Mouse (Mus musculus) forebrain, embryonic 15.5 days (tissue): ENCODE data around the gene Dzip3. TPM values are rescaled to one million over a fixed set of nuclear protein-coding genes. Genes with fewer than 3 reads are reported as not detected.

Experiments used
- ATAC-seq: fragments of 200-750 bp; cut with Nextera tagmentation; replicated peaks from 2 replicates; pipeline ENCODE4 v1.8.0; 2017; ENCODE audit warnings: mild to moderate bottlenecking, moderate TSS enrichment, moderate library complexity
- H3K27ac ChIP-seq: fragments of 300-500 bp; sonication (generic); replicated peaks from 2 replicates; pipeline ENCODE4 v1.5.1; 2015; ENCODE audit warnings: mild to moderate bottlenecking, inconsistent platforms
- H3K27me3 ChIP-seq: fragments of 300-500 bp; sonication (generic); 2 replicates; pipeline ENCODE4 v1.6.1; 2015; ENCODE audit warnings: inconsistent platforms
- H3K36me3 ChIP-seq: fragments of 300-500 bp; sonication (generic); 2 replicates; pipeline ENCODE4 v1.6.1; 2015; ENCODE audit warnings: mild to moderate bottlenecking, inconsistent platforms
- H3K4me1 ChIP-seq: fragments of 300-500 bp; sonication (generic); 2 replicates; pipeline ENCODE4 v1.6.1; 2015; ENCODE audit warnings: inconsistent platforms
- H3K4me2 ChIP-seq: fragments of 300-500 bp; sonication (generic); replicated peaks from 2 replicates; pipeline ENCODE4 v1.6.1; 2015; ENCODE audit warnings: mild to moderate bottlenecking, inconsistent platforms
- H3K4me3 ChIP-seq: fragments of 300-500 bp; sonication (generic); 2 replicates; pipeline ENCODE4 v1.5.1; 2015; ENCODE audit warnings: mild to moderate bottlenecking, inconsistent platforms
- H3K9ac ChIP-seq: fragments of 300-500 bp; sonication (generic); replicated peaks from 2 replicates; pipeline ENCODE4 v1.6.1; 2015; ENCODE audit warnings: mild to moderate bottlenecking, inconsistent platforms
- H3K9me3 ChIP-seq: fragments of 300-500 bp; sonication (generic); 2 replicates; pipeline ENCODE4 v1.6.1; 2016; ENCODE audit warnings: inconsistent platforms
- WGBS: fragments of 180-500 bp; shearing (Covaris S2); methylation state at CpG from one replicate; pipeline ENCODE4 v1.1.7; 2015; ENCODE audit warnings: mixed read lengths; 5-methylcytosine and 5-hydroxymethylcytosine counted together
- polyA plus RNA-seq: library from polyadenylated mRNA; unstranded; fragments of >200 nt; fragmentation: Nextera tagmentation; extraction: Ambion mirVana; gene quantifications from 2 replicates; pipeline ENCODE4 v1.2.1, GENCODE M21; 2015

Gene Dzip3
- 48.4 and 48.7 TPM in 2 replicates for polyA plus RNA-seq

DNA sequence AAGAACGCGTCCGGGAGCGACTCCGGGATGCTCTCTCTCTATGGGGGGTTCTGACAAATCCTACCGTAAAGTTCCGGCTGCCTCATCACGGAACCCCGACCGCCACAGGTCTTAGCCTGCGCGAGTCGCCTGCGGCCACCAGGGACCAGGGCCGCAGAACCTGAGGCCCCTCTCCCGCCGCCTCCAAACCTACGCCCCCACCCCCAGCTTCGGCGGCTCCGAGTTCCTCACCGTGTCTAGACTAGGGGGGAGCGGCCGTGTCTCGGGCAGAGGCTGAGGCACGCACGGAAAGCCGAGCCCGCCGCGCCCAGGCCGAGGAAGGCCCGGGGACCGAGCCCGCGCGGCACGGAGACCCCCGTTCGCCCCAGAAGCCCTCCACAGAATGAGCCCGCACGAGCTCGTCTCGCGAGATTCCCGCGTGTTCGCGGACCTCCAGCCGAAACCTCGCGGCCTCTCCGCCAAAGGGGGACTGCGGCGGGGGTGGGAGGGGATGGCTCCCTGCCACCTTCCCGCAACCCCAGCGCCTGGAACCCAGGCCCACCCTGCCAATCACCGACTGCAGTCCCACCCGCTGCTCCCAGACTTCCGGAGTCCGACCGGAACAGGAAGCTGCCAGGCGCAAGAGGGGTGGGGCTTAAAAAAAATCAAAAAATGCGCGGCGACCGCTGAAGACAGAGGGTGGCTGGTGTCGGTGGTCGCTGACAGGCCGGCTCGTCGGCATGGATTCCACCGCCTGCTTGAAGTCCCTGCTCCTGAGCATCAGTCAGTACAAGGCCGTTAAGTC lies at the start of gene Dzip3, which contains the start of gene Cip2a:
Dzip3 (minus strand) TSS at position 607 of the 784 bp plus-strand sequence.
Cip2a (plus strand) TSS at position 627 of the 784 bp plus-strand sequence.
- peak within 1 kb of the TSS; percentile 100 for H3K9ac ChIP-seq
- peak within 1 kb of the TSS; percentile 98 for H3K4me3 ChIP-seq
- no peaks in the 10 kb centered on the region for H3K9me3 ChIP-seq
- no peaks in the 10 kb centered on the region for H3K27me3 ChIP-seq
- H3K4me1 ChIP-seq, result peaks cover 24% of the 10 kb centered on the region
- 0 out of 2 replicates have a peak, but pooled peaks cover 2% of the 10 kb centered on the region for H3K36me3 ChIP-seq
- peak; percentile 98 for ATAC-seq
- H3K4me2 ChIP-seq, result peak within 1 kb of the TSS; percentile 69
- peak within 1 kb of the TSS; percentile 98 for H3K27ac ChIP-seq
- under 1% methylated on average over 74 of the region's 74 CpGs for WGBS

- Histone ChIP-seq H3K9me3 (no peaks in the 10 kb centered on the region), H3K4me3 (no peak overlapping the region), H3K27ac (no peak overlapping the region), H3K9ac (no peak overlapping the region), H3K4me1 (no peaks in the 10 kb centered on the region), H3K27me3 (no peaks in the 10 kb centered on the region), H3K36me3 (no peaks in the 10 kb centered on the region), H3K4me2 (no peak overlapping the region)
- no peak for ATAC-seq
- 83% methylated on average over 3 of the region's 3 CpGs for WGBS
Measured at GRCm38 (mm10) chr16:49040554-49041221, 46.7 kb upstream of the Dzip3 start.

DNA sequence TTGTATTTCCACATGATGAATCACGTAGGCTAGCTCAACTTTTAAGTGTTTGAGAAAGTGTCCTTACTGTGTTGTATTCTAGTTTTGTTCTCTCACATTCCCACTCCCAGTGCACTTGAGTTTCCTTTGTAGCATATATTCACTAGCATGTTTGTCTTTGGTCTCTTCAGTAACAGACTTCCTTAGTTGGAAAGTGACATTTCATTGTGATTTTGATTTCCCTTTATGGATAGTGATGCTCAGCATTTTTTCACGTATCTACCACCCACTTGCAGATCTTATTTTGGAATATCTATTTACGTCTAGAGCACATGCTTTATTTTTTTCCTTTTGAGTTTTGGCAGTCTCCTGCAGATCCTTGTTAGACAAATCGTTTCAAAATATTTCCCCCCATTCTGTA lies 43.8 kb upstream of the Dzip3 start:
- WGBS, result 80% methylated on average over 4 of the region's 4 CpGs
- no peak for ATAC-seq

DNA sequence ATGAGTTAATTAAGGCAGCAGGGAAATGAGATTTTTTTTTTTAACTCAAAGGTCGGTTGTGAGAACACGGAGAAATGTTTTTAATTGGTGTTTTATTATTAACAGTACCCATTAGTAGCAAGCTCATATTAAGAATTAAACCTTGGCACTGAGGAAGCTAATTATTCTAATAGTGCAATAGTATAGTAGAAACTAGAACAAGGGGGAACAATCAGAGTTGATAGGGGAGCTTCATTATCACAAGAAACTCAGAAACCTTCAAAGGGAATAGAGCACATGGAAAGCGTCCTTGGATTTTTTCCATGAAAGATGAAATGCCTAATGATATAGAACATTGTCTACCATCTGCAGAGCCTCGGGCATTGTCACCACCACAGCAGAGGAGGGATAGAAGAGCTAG lies 41.9 kb upstream of the Dzip3 start:
- Histone ChIP-seq H3K27ac (no peak overlapping the region), H3K4me3 (no peak overlapping the region), H3K4me1 (no peaks in the 10 kb centered on the region), H3K4me2 (no peak overlapping the region), H3K9me3 (no peaks in the 10 kb centered on the region), H3K9ac (no peak overlapping the region), H3K27me3 (no peaks in the 10 kb centered on the region), H3K36me3 (no peaks in the 10 kb centered on the region)
- 38% methylated on average over 4 of the region's 4 CpGs for WGBS
- ATAC-seq, result 0 out of 2 replicates have a peak, but pooled peaks have one; percentile 6

More for the DNA sequence above, 43.8 kb upstream of the Dzip3 start:
- H3K4me2 ChIP-seq, result no peak overlapping the region
- H3K4me1 ChIP-seq, result no peaks in the 10 kb centered on the region
- no peak overlapping the region for H3K4me3 ChIP-seq
- H3K9me3 ChIP-seq, result no peaks in the 10 kb centered on the region
- H3K36me3 ChIP-seq, result no peaks in the 10 kb centered on the region
- H3K9ac ChIP-seq, result no peak overlapping the region
- H3K27ac ChIP-seq, result no peak overlapping the region
- no peaks in the 10 kb centered on the region for H3K27me3 ChIP-seq

- Histone ChIP-seq H3K9ac (no peak overlapping the region), H3K4me1 (no peaks in the 10 kb centered on the region), H3K4me2 (no peak overlapping the region), H3K9me3 (no peaks in the 10 kb centered on the region), H3K4me3 (no peak overlapping the region), H3K36me3 (peaks cover 9% of the 10 kb centered on the region), H3K27ac (no peak overlapping the region), H3K27me3 (no peaks in the 10 kb centered on the region)
- ATAC-seq, result peak; percentile 68; the same call in 1 of the 2 replicates
- 41% methylated on average over 5 of the region's 5 CpGs for WGBS
Measured at GRCm38 (mm10) chr16:49016620-49017332, 22.8 kb upstream of the Dzip3 start.

GRCm38 (mm10) chr16:49004151-49004550 lies 10.2 kb upstream of the Dzip3 start:
- 84% methylated on average over 5 of the region's 5 CpGs for WGBS
- no peak overlapping the region for H3K9ac ChIP-seq
- H3K9me3 ChIP-seq, result no peaks in the 10 kb centered on the region
- no peaks in the 10 kb centered on the region for H3K27me3 ChIP-seq
- H3K4me3 ChIP-seq, result no peak overlapping the region
- H3K4me1 ChIP-seq, result no peaks in the 10 kb centered on the region
- no peak for ATAC-seq
- H3K36me3 ChIP-seq, result peaks cover 18% of the 10 kb centered on the region
- H3K27ac ChIP-seq, result no peak overlapping the region
- H3K4me2 ChIP-seq, result no peak overlapping the region

GRCm38 (mm10) chr16:48994343-48994693 lies 353 bp upstream of the Dzip3 start:
- Histone ChIP-seq H3K4me2 (peak overlapping the region; percentile 69), H3K36me3 (0 out of 2 replicates have a peak, but pooled peaks cover 2% of the 10 kb centered on the region), H3K4me3 (peak overlapping the region; percentile 98), H3K27me3 (no peaks in the 10 kb centered on the region), H3K4me1 (peaks cover 24% of the 10 kb centered on the region), H3K27ac (no peak overlapping the region), H3K9me3 (no peaks in the 10 kb centered on the region), H3K9ac (peak overlapping the region; percentile 100)
- WGBS, result under 1% methylated on average over 18 of the region's 18 CpGs
- no peak for ATAC-seq

- peak overlapping the region; percentile 100 for H3K9ac ChIP-seq
- no peaks in the 10 kb centered on the region for H3K27me3 ChIP-seq
- H3K27ac ChIP-seq, result peak overlapping the region; percentile 98
- ATAC-seq, result no peak
- H3K4me2 ChIP-seq, result peak overlapping the region; percentile 63
- H3K36me3 ChIP-seq, result 0 out of 2 replicates have a peak, but pooled peaks cover 2% of the 10 kb centered on the region
- peaks cover 24% of the 10 kb centered on the region for H3K4me1 ChIP-seq
- peak overlapping the region; percentile 98 for H3K4me3 ChIP-seq
- 1% methylated on average over 9 of the region's 9 CpGs for WGBS
- H3K9me3 ChIP-seq, result no peaks in the 10 kb centered on the region
Measured at GRCm38 (mm10) chr16:48993231-48993558, 770 bp downstream of the Dzip3 start.

GRCm38 (mm10) chr16:48992437-48993230 lies 1.3 kb downstream of the Dzip3 start:
- no peaks in the 10 kb centered on the region for H3K9me3 ChIP-seq
- WGBS, result 20% methylated on average over 10 of the region's 10 CpGs
- peak overlapping the region; percentile 98 for H3K27ac ChIP-seq

GRCm38 (mm10) chr16:48989700-48990099 lies 4.3 kb downstream of the Dzip3 start:
- Histone ChIP-seq H3K27ac (no peak overlapping the region), H3K4me1 (peaks cover 13% of the 10 kb centered on the region), H3K9ac (no peak overlapping the region), H3K36me3 (0 out of 2 replicates have a peak, but pooled peaks cover 2% of the 10 kb centered on the region), H3K27me3 (no peaks in the 10 kb centered on the region), H3K9me3 (no peaks in the 10 kb centered on the region), H3K4me3 (no peak overlapping the region), H3K4me2 (no peak overlapping the region)
- ATAC-seq, result no peak

More at GRCm38 (mm10) chr16:48992437-48993230, 1.3 kb downstream of the Dzip3 start:
- Histone ChIP-seq H3K4me3 (peak overlapping the region; percentile 98), H3K4me1 (peaks cover 24% of the 10 kb centered on the region), H3K9ac (peak overlapping the region; percentile 100), H3K36me3 (0 out of 2 replicates have a peak, but pooled peaks cover 2% of the 10 kb centered on the region), H3K27me3 (no peaks in the 10 kb centered on the region), H3K4me2 (peak overlapping the region; percentile 63)
- no peak for ATAC-seq

GRCm38 (mm10) chr16:48985034-48985627 lies 8.8 kb downstream of the Dzip3 start:
- no peaks in the 10 kb centered on the region for H3K4me1 ChIP-seq
- ATAC-seq, result no peak
- no peaks in the 10 kb centered on the region for H3K9me3 ChIP-seq
- peaks cover 10% of the 10 kb centered on the region for H3K36me3 ChIP-seq
- no peak overlapping the region for H3K4me2 ChIP-seq
- no peak overlapping the region for H3K9ac ChIP-seq
- WGBS, result 54% methylated on average over 5 of the region's 5 CpGs
- H3K4me3 ChIP-seq, result no peak overlapping the region
- no peaks in the 10 kb centered on the region for H3K27me3 ChIP-seq
- no peak overlapping the region for H3K27ac ChIP-seq
